Mouse (Mus musculus) MEL (cell line): ENCODE measurements around the gene Klhl40. TPM values are rescaled to one million over a fixed set of nuclear protein-coding genes. Genes with fewer than 3 reads are reported as not detected.

ENCODE experiments used
- DNase-seq: peaks from one replicate; pipeline ENCODE4 v3.0.0; 2011; ENCODE audit warnings: low read depth, low spot score
- H3K27ac ChIP-seq: 2 replicates; pipeline ENCODE4 v1.5.1; 2012; ENCODE audit warnings: low read depth, mild to moderate bottlenecking, control low read depth, low read length, moderate library complexity; ENCODE audit not compliant: control insufficient read depth
- H3K27me3 ChIP-seq, 2 experiments: fragments of 150-350 bp in 1 of 2; sonication (generic) in 1 of 2; 2 replicates each; pipeline ENCODE4 v1.6.1; 2012; ENCODE audit warnings: low read length in 2 of 2, mild to moderate bottlenecking in 2 of 2, improper control_type of control experiment in 1 of 2, moderate library complexity in 1 of 2; ENCODE audit not compliant: insufficient read depth in 2 of 2, control insufficient read depth in 1 of 2
- H3K36me3 ChIP-seq, 2 experiments: 2 replicates each; pipeline ENCODE4 v1.6.1; 2012 to 2014; ENCODE audit warnings: low read length in 2 of 2, improper control_type of control experiment in 1 of 2, inconsistent platforms in 1 of 2, mild to moderate bottlenecking in 1 of 2; ENCODE audit not compliant: insufficient read depth in 2 of 2, control insufficient read depth in 1 of 2
- H3K4me1 ChIP-seq, 2 experiments: fragments of 150-350 bp in 1 of 2; sonication (generic) in 1 of 2; 2 replicates each; pipeline ENCODE4 v1.6.1; 2012; ENCODE audit warnings: low read length in 2 of 2, improper control_type of control experiment in 1 of 2, mild to moderate bottlenecking in 1 of 2; ENCODE audit not compliant: insufficient read depth in 2 of 2, control insufficient read depth in 1 of 2
- H3K4me3 ChIP-seq, 2 experiments: fragments of 150-350 bp in 1 of 2; sonication (generic) in 1 of 2; 2 replicates each; pipeline ENCODE4 v1.5.1; 2012; ENCODE audit warnings: low read depth in 2 of 2, low read length in 2 of 2, mild to moderate bottlenecking in 2 of 2, moderate library complexity in 2 of 2, control low read depth in 1 of 2, improper control_type of control experiment in 1 of 2; ENCODE audit not compliant: control insufficient read depth in 1 of 2, insufficient read depth in 1 of 2
- H3K79me2 ChIP-seq: 2 replicates; pipeline ENCODE4 v1.6.1; 2012; ENCODE audit warnings: mild to moderate bottlenecking, low read length, moderate library complexity; ENCODE audit not compliant: control insufficient read depth, poor library complexity, insufficient read depth
- H3K9ac ChIP-seq: 2 replicates; pipeline ENCODE4 v1.6.1; 2012; ENCODE audit warnings: low read depth, mild to moderate bottlenecking, control low read depth, low read length, moderate library complexity; ENCODE audit not compliant: control insufficient read depth, poor library complexity, severe bottlenecking
- H3K9me3 ChIP-seq: fragments of 150-350 bp; sonication (generic); replicated peaks from 2 replicates; pipeline ENCODE4 v1.6.1; 2012; ENCODE audit warnings: mild to moderate bottlenecking, low read length, improper control_type of control experiment, moderate library complexity; ENCODE audit not compliant: insufficient read depth
- BHLHE40 ChIP-seq: IDR thresholded peaks from 2 replicates; pipeline ENCODE4 v1.6.1; 2012; ENCODE audit warnings: low read depth, mild to moderate bottlenecking, inconsistent platforms, low read length, improper control_type of control experiment, borderline replicate concordance
- CHD1 ChIP-seq: IDR thresholded peaks from 2 replicates; pipeline ENCODE4 v1.6.1; 2012; ENCODE audit warnings: low read depth, mild to moderate bottlenecking, inconsistent platforms, low read length, improper control_type of control experiment
- CTCF ChIP-seq, 3 experiments: IDR thresholded peaks in 2 of 3; conservative IDR thresholded peaks in 1 of 3; 2 replicates each; pipeline ENCODE4 v1.5.1; 2011 to 2012; ENCODE audit warnings: low read length in 3 of 3, low read depth in 2 of 3, mild to moderate bottlenecking in 2 of 3, improper control_type of control experiment in 1 of 3, inconsistent platforms in 1 of 3, mixed read lengths in 1 of 3, moderate library complexity in 1 of 3; ENCODE audit not compliant: control insufficient read depth in 1 of 3, insufficient read depth in 1 of 3, poor library complexity in 1 of 3, severe bottlenecking in 1 of 3
- ELF1 ChIP-seq: IDR thresholded peaks from 2 replicates; pipeline ENCODE4 v1.6.1; 2014; ENCODE audit warnings: low read depth, mild to moderate bottlenecking, inconsistent platforms, low read length, improper control_type of control experiment, moderate library complexity
- GABPA ChIP-seq: IDR thresholded peaks from 2 replicates; pipeline ENCODE4 v1.6.1; 2012; ENCODE audit warnings: low read depth, mild to moderate bottlenecking, inconsistent platforms, low read length, improper control_type of control experiment, moderate library complexity
- GATA1 ChIP-seq: IDR thresholded peaks from 2 replicates; pipeline ENCODE4 v1.6.1; 2011; ENCODE audit warnings: low read depth, low read length, improper control_type of control experiment
- HCFC1 ChIP-seq: IDR thresholded peaks from 2 replicates; pipeline ENCODE4 v1.6.1; 2012; ENCODE audit warnings: low read depth, mild to moderate bottlenecking, inconsistent platforms, low read length, improper control_type of control experiment, moderate library complexity
- JUND ChIP-seq: IDR thresholded peaks from 2 replicates; pipeline ENCODE4 v1.6.1; 2011; ENCODE audit warnings: low read depth, mild to moderate bottlenecking, improper control_type of control experiment, low read length
- KAT2A ChIP-seq: conservative IDR thresholded peaks from 2 replicates; pipeline ENCODE4 v1.6.1; 2012; ENCODE audit warnings: low read depth, low read length, improper control_type of control experiment, inconsistent platforms
- MAFK ChIP-seq: IDR thresholded peaks from 2 replicates; pipeline ENCODE4 v1.6.1; 2011; ENCODE audit warnings: low read depth, mild to moderate bottlenecking, low read length, improper control_type of control experiment, borderline replicate concordance
- MAX ChIP-seq: IDR thresholded peaks from 2 replicates; pipeline ENCODE4 v1.6.1; 2011; ENCODE audit warnings: low read length, improper control_type of control experiment
- MAZ ChIP-seq: IDR thresholded peaks from 2 replicates; pipeline ENCODE4 v1.6.1; 2012; ENCODE audit warnings: low read depth, mild to moderate bottlenecking, inconsistent platforms, low read length, improper control_type of control experiment
- MXI1 ChIP-seq: IDR thresholded peaks from 2 replicates; pipeline ENCODE4 v1.6.1; 2011; ENCODE audit warnings: mild to moderate bottlenecking, low read depth, low read length, improper control_type of control experiment
- MYC ChIP-seq: IDR thresholded peaks from 2 replicates; pipeline ENCODE4 v1.6.1; 2011; ENCODE audit warnings: low read depth, mild to moderate bottlenecking, low read length, improper control_type of control experiment, moderate library complexity
- NRF1 ChIP-seq: IDR thresholded peaks from 2 replicates; pipeline ENCODE4 v1.6.1; 2014; ENCODE audit warnings: low read depth, mild to moderate bottlenecking, inconsistent platforms, low read length, improper control_type of control experiment, moderate library complexity; ENCODE audit not compliant: poor library complexity, insufficient read depth, severe bottlenecking
- RCOR1 ChIP-seq: IDR thresholded peaks from 2 replicates; pipeline ENCODE4 v1.6.1; 2012; ENCODE audit warnings: low read depth, mild to moderate bottlenecking, inconsistent platforms, low read length, improper control_type of control experiment
- SIN3A ChIP-seq: IDR thresholded peaks from 2 replicates; pipeline ENCODE4 v1.6.1; 2012; ENCODE audit warnings: low read length, improper control_type of control experiment, inconsistent platforms
- TAL1 ChIP-seq: IDR thresholded peaks from 2 replicates; pipeline ENCODE4 v1.6.1; 2012; ENCODE audit warnings: mild to moderate bottlenecking, inconsistent platforms, low read length, moderate library complexity, mixed read lengths
- TCF12 ChIP-seq: IDR thresholded peaks from 2 replicates; pipeline ENCODE4 v1.6.1; 2014; ENCODE audit warnings: low read depth, mild to moderate bottlenecking, inconsistent platforms, low read length, improper control_type of control experiment, moderate library complexity
- ZMIZ1 ChIP-seq: IDR thresholded peaks from 2 replicates; pipeline ENCODE4 v1.6.1; 2012; ENCODE audit warnings: low read depth, mild to moderate bottlenecking, inconsistent platforms, low read length, improper control_type of control experiment, moderate library complexity
- ZNF384 ChIP-seq: IDR thresholded peaks from 2 replicates; pipeline ENCODE4 v1.6.1; 2012; ENCODE audit warnings: low read depth, mild to moderate bottlenecking, inconsistent platforms, low read length, improper control_type of control experiment
- polyA plus RNA-seq, 2 experiments: library from polyadenylated mRNA; stranded (reverse) in 1 of 2; unstranded in 1 of 2; fragments of >175 nt in 1 of 2; fragments of >200 nt in 1 of 2; gene quantifications; 2 replicates each; pipeline versions ENCODE4 v1.2.1 to v1.2.4; 2012; ENCODE audit warnings: low replicate concordance in 2 of 2, low read depth in 1 of 2; ENCODE audit not compliant: insufficient read length in 2 of 2, insufficient read depth in 1 of 2, missing spikeins in 1 of 2
- total RNA-seq: library from RNA; depleted of rRNA; stranded (reverse); fragments of 300-350 nt; gene quantifications from 2 replicates; pipeline ENCODE4 v1.2.3, GENCODE M21; 2012

Klhl40 gene
- total and polyA plus RNA-seq, 3 experiments, result not detected

GRCm38 (mm10) chr9:121786359-121786758 is 9.0 kb downstream of the Klhl40 start:
- H3K27me3 ChIP-seq, result no peaks in the 10 kb centered on the region
- H3K9ac ChIP-seq, result no peak overlapping the region
- no peak overlapping the region for H3K27ac ChIP-seq
- no peak for DNase-seq
- no peak for TF ChIP-seq RCOR1
- no peak for TF ChIP-seq HCFC1
- no peak for TF ChIP-seq MAZ
- TF ChIP-seq TCF12, result no peak
- TF ChIP-seq CTCF (IDR thresholded peaks at IDR 0.05 in 2 of 3, conservative IDR thresholded peaks at IDR 0.05 in 1 of 3; ENCODE audit: control insufficient read depth in 1 of 3, insufficient read depth in 1 of 3, low read depth in 2 of 3, low read length in 3 of 3, poor library complexity in 1 of 3, severe bottlenecking in 1 of 3), result no peak
- TF ChIP-seq ZNF384, result no peak
- TF ChIP-seq KAT2A, result no peak
- TF ChIP-seq, all 39 proteins: peak for 0
- Histone ChIP-seq H3K9me3 (no peaks in the 10 kb centered on the region), H3K36me3 (no peaks in the 10 kb centered on the region), H3K4me1 (no peaks in the 10 kb centered on the region), H3K4me3 (no peak overlapping the region), H3K79me2 (no peaks in the 10 kb centered on the region)

DNA sequence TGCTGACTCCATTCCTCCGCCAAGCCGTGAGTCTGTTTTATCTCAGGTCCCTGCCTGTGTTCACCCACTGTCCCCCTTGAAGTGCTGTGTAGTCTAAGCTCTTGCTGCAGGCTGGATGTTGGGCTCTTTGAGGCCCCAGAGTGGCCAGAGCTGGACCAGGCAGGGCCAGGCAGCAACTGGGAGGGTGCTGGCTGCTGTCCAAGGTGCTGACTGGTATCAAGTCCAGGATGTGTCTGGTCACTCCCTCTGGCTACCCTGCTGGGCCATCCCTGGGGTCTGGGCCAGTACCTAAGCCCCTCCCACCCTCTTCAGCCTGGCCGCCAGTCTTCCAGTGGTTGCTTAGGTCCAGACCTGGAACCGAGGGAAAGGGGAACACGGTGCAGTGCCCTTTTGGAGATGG is 13.8 kb downstream of the Klhl40 start:
- Histone ChIP-seq H3K27ac (no peak overlapping the region), H3K4me3 (no peak overlapping the region), H3K9ac (no peak overlapping the region), H3K9me3 (no peaks in the 10 kb centered on the region), H3K27me3 (no peaks in the 10 kb centered on the region), H3K4me1 (no peaks in the 10 kb centered on the region), H3K36me3 (no peaks in the 10 kb centered on the region), H3K79me2 (no peaks in the 10 kb centered on the region)
- TF ChIP-seq BHLHE40 (no peak), SIN3A (no peak), RCOR1 (no peak), MYC (no peak), GATA1 (no peak), CTCF (IDR thresholded peaks at IDR 0.05 in 2 of 3, conservative IDR thresholded peaks at IDR 0.05 in 1 of 3; ENCODE audit: control insufficient read depth in 1 of 3, insufficient read depth in 1 of 3, low read depth in 2 of 3, low read length in 3 of 3, poor library complexity in 1 of 3, severe bottlenecking in 1 of 3) (no peak), GABPA (no peak), TAL1 (no peak), ELF1 (no peak), MAFK (no peak), HCFC1 (no peak), MXI1 (no peak), MAX (no peak), CHD1 (no peak), JUND (no peak), MAZ (no peak), ZNF384 (no peak), ZMIZ1 (no peak), NRF1 (no peak)
- DNase-seq, result peak; percentile 36
